Mouse (Mus musculus) liver, embryonic 15.5 days (tissue): Measurements from ENCODE around the gene Trdmt1. TPM values are rescaled to one million over a fixed set of nuclear protein-coding genes. Genes with fewer than 3 reads are reported as not detected.

ENCODE experiments used
- polyA plus RNA-seq: library from polyadenylated mRNA; unstranded; fragments of >200 nt; fragmentation: Nextera tagmentation; extraction: Ambion mirVana; gene quantifications from 2 replicates; pipeline ENCODE4 v1.2.1, GENCODE M21; 2015

Trdmt1 gene
- polyA plus RNA-seq, 1 experiment from 2014 or later: 3.2 TPM

Other genes with a start within 250 kb of the Trdmt1 start
- gene Cubn, start 52.9 kb downstream of the Trdmt1 start, polyA plus RNA-seq: 0.06 and 0.10 TPM in 2 replicates
- gene Vim, start 29.3 kb upstream of the Trdmt1 start, polyA plus RNA-seq: 84.2 and 91.3 TPM in 2 replicates
- 0.02 TPM in 1 of 2 replicates, not detected in the other for gene St8sia6, start 249.4 kb upstream of the Trdmt1 start, polyA plus RNA-seq